Mouse (Mus musculus) CH12.LX (cell line): ENCODE measurements around the gene Prkcsh. TPM values are rescaled to one million over a fixed set of nuclear protein-coding genes. Genes with fewer than 3 reads are reported as not detected.

ENCODE experiments used
- DNase-seq: peaks from one replicate; pipeline ENCODE4 v3.0.0-alpha.2; 2013; ENCODE audit errors: extremely low read depth
- H3K27ac ChIP-seq: 2 replicates; pipeline ENCODE4 v1.5.1; 2012; ENCODE audit warnings: low read depth, mild to moderate bottlenecking, control low read depth, moderate library complexity; ENCODE audit not compliant: insufficient read depth
- H3K27me3 ChIP-seq: replicated peaks from 2 replicates; pipeline ENCODE3; 2012; ENCODE audit warnings: inconsistent platforms
- H3K36me3 ChIP-seq, 2 experiments: replicated peaks in 1 of 2; 2 replicates each; pipeline versions ENCODE3 to v1.6.1; 2012; ENCODE audit warnings: inconsistent platforms in 1 of 2, low read length in 1 of 2, mild to moderate bottlenecking in 1 of 2, mixed read lengths in 1 of 2, moderate library complexity in 1 of 2; ENCODE audit not compliant: control insufficient read depth in 1 of 2, insufficient read depth in 1 of 2
- H3K4me1 ChIP-seq, 2 experiments: 2 replicates each; pipeline ENCODE4 v1.6.1; 2012; ENCODE audit warnings: inconsistent platforms in 1 of 2, moderate library complexity in 1 of 2; ENCODE audit not compliant: insufficient read depth in 2 of 2, control insufficient read depth in 1 of 2
- H3K4me2 ChIP-seq: 2 replicates; pipeline ENCODE4 v1.6.1; 2012; ENCODE audit warnings: low read depth, mild to moderate bottlenecking, control low read depth; ENCODE audit not compliant: poor library complexity, insufficient read depth, severe bottlenecking
- H3K4me3 ChIP-seq, 3 experiments: fragments of 150-350 bp in 1 of 3; sonication (generic) in 1 of 3; replicated peaks in 1 of 3; 2 replicates each; pipeline versions ENCODE3 to v1.5.1; 2011 to 2012; ENCODE audit warnings: low read depth in 2 of 3, low read length in 2 of 3, mild to moderate bottlenecking in 2 of 3, moderate library complexity in 2 of 3, control low read depth in 1 of 3, improper control_type of control experiment in 1 of 3, inconsistent platforms in 1 of 3, mixed read lengths in 1 of 3; ENCODE audit not compliant: poor library complexity in 1 of 3
- H3K79me2 ChIP-seq: replicated peaks from 2 replicates; pipeline ENCODE4 v1.6.1; 2012; ENCODE audit warnings: mild to moderate bottlenecking, moderate library complexity; ENCODE audit not compliant: control insufficient read depth, poor library complexity, insufficient read depth, severe bottlenecking; ENCODE audit errors: extremely low read depth
- H3K9ac ChIP-seq: 2 replicates; pipeline ENCODE4 v1.6.1; 2012; ENCODE audit warnings: low read depth, mild to moderate bottlenecking, control low read depth, moderate library complexity; ENCODE audit not compliant: insufficient read depth
- H3K9me3 ChIP-seq: replicated peaks from 2 replicates; pipeline ENCODE3; 2012; ENCODE audit warnings: low read length, inconsistent platforms, mixed read lengths
- BHLHE40 ChIP-seq: IDR thresholded peaks from 2 replicates; pipeline ENCODE4 v1.6.1; 2011; ENCODE audit warnings: mild to moderate bottlenecking, low read depth, low read length, improper control_type of control experiment
- E2F4 ChIP-seq: IDR thresholded peaks from 2 replicates; pipeline ENCODE4 v1.6.1; 2011; ENCODE audit warnings: low read depth, low read length, improper control_type of control experiment; ENCODE audit not compliant: insufficient replicate concordance
- EP300 ChIP-seq: IDR thresholded peaks from 2 replicates; pipeline ENCODE4 v1.6.1; 2011; ENCODE audit warnings: low read length, improper control_type of control experiment
- ETS1 ChIP-seq: conservative IDR thresholded peaks from 2 replicates; pipeline ENCODE4 v1.6.1; 2012; ENCODE audit warnings: low read depth, mild to moderate bottlenecking, inconsistent platforms, low read length, improper control_type of control experiment, moderate library complexity
- IRF4 ChIP-seq: IDR thresholded peaks from 2 replicates; pipeline ENCODE4 v1.6.1; 2014; ENCODE audit warnings: low read depth, mild to moderate bottlenecking, inconsistent platforms, low read length, improper control_type of control experiment
- KAT2A ChIP-seq: IDR thresholded peaks from 2 replicates; pipeline ENCODE4 v1.6.1; 2012; ENCODE audit warnings: low read length, improper control_type of control experiment, inconsistent platforms; ENCODE audit not compliant: insufficient replicate concordance
- MEF2A ChIP-seq: IDR thresholded peaks from 2 replicates; pipeline ENCODE4 v1.6.1; 2014; ENCODE audit warnings: low read depth, mild to moderate bottlenecking, inconsistent platforms, low read length, improper control_type of control experiment, borderline replicate concordance
- MXI1 ChIP-seq: IDR thresholded peaks from 2 replicates; pipeline ENCODE4 v1.6.1; 2011; ENCODE audit warnings: mild to moderate bottlenecking, low read depth, low read length, improper control_type of control experiment
- MYC ChIP-seq: IDR thresholded peaks from 2 replicates; pipeline ENCODE4 v1.6.1; 2011; ENCODE audit warnings: low read depth, mild to moderate bottlenecking, improper control_type of control experiment, low read length
- NELFE ChIP-seq: IDR thresholded peaks from 2 replicates; pipeline ENCODE4 v1.6.1; 2011; ENCODE audit warnings: low read depth, low read length, improper control_type of control experiment
- NRF1 ChIP-seq: IDR thresholded peaks from 2 replicates; pipeline ENCODE4 v1.6.1; 2014; ENCODE audit warnings: low read depth, mild to moderate bottlenecking, inconsistent platforms, low read length, improper control_type of control experiment, moderate library complexity
- PAX5 ChIP-seq: IDR thresholded peaks from 2 replicates; pipeline ENCODE4 v1.6.1; 2012; ENCODE audit warnings: low read length, inconsistent platforms, mixed read lengths
- POLR2AphosphoS2 ChIP-seq: IDR thresholded peaks from 2 replicates; pipeline ENCODE4 v1.6.1; 2011; ENCODE audit warnings: low read depth, low read length, improper control_type of control experiment
- SMC3 ChIP-seq: IDR thresholded peaks from 2 replicates; pipeline ENCODE4 v1.6.1; 2011; ENCODE audit warnings: low read depth, low read length, improper control_type of control experiment
- TBP ChIP-seq: conservative IDR thresholded peaks from 2 replicates; pipeline ENCODE4 v1.6.1; 2011; ENCODE audit warnings: low read depth, low read length, improper control_type of control experiment
- TCF12 ChIP-seq: IDR thresholded peaks from 2 replicates; pipeline ENCODE4 v1.6.1; 2014; ENCODE audit warnings: low read depth, mild to moderate bottlenecking, inconsistent platforms, low read length, improper control_type of control experiment
- ZC3H11A ChIP-seq: IDR thresholded peaks from 2 replicates; pipeline ENCODE4 v1.6.1; 2012; ENCODE audit warnings: low read depth, mild to moderate bottlenecking, inconsistent platforms, low read length, improper control_type of control experiment
- ZKSCAN1 ChIP-seq: IDR thresholded peaks from 2 replicates; pipeline ENCODE4 v1.6.1; 2012; ENCODE audit warnings: low read depth, inconsistent platforms, low read length, improper control_type of control experiment, borderline replicate concordance
- dilution Hi-C: fragments of 300-500 bp; cut with MboI; formaldehyde crosslinking; loops from 2 replicates; pipeline ENCODE4 v1.14.3; 2020; ENCODE audit warnings: low sequenced_read_pairs; ENCODE audit not compliant: extremely low pct_unique_long_range_greater_than_20kb, extremely low pct_ligation_motif_present
- in situ Hi-C: fragments of 300-500 bp; cut with MboI; formaldehyde crosslinking; loops from 3 replicates; pipeline ENCODE4 v1.14.3; 2019; ENCODE audit warnings: low sequenced_read_pairs, low pct_ligation_motif_present, low pct_unique_long_range_greater_than_20kb, mixed read lengths
- polyA plus RNA-seq: library from polyadenylated mRNA; unstranded; fragments of >175 nt; gene quantifications from 2 replicates; pipeline ENCODE4 v1.2.1, GENCODE M21; 2012; ENCODE audit warnings: low read depth; ENCODE audit not compliant: insufficient read length
- total RNA-seq, 2 experiments: library from RNA; depleted of rRNA; stranded (reverse); fragments of 300-350 nt in 1 of 2; fragments of >200 nt in 1 of 2; gene quantifications; 2 replicates each; pipeline ENCODE4 v1.2.3; 2012 to 2014

The Prkcsh gene
- total and polyA plus RNA-seq, 3 experiments: 72.1 to 160 (median 148) TPM

GRCm38 (mm10) chr9:22028467-22028866, 25.9 kb downstream of the Prkcsh start:
- H3K9ac ChIP-seq: no peak overlapping the region
- no peaks in the 10 kb centered on the region for H3K79me2 ChIP-seq
- in situ Hi-C loops (no loop called here), dilution Hi-C loops (no loop called here)
- no peak overlapping the region for H3K4me3 ChIP-seq
- no peak for DNase-seq
- peaks cover 14% of the 10 kb centered on the region for H3K27me3 ChIP-seq
- no peaks in the 10 kb centered on the region for H3K36me3 ChIP-seq
- no peak overlapping the region for H3K27ac ChIP-seq
- H3K4me1 ChIP-seq: 0 out of 4 replicates have a peak, but pooled peaks cover 0 to 2% of the 10 kb centered on the region in 2 experiments
- H3K9me3 ChIP-seq: no peaks in the 10 kb centered on the region
- H3K4me2 ChIP-seq: no peak overlapping the region
- TF ChIP-seq SMC3 (no peak), POLR2AphosphoS2 (no peak), TBP (no peak), ZKSCAN1 (no peak), BHLHE40 (no peak), IRF4 (no peak), ETS1 (no peak), NRF1 (no peak), TCF12 (no peak), MEF2A (no peak), NELFE (no peak), E2F4 (no peak), MYC (no peak), PAX5 (no peak), ZC3H11A (no peak), KAT2A (no peak), EP300 (no peak), MXI1 (no peak)

GRCm38 (mm10) chr9:22030386-22030785, 27.8 kb downstream of the Prkcsh start:
- in situ Hi-C loops: no loop called here
- no peak for DNase-seq
- Histone ChIP-seq H3K4me3 (no peak overlapping the region), H3K4me1 (peaks cover 2 to 3% of the 10 kb centered on the region in 2 experiments; a peak in 1 of 4 replicates), H3K27ac (no peak overlapping the region), H3K27me3 (peaks cover 9% of the 10 kb centered on the region), H3K9ac (no peak overlapping the region), H3K9me3 (no peaks in the 10 kb centered on the region), H3K36me3 (no peaks in the 10 kb centered on the region), H3K4me2 (no peak overlapping the region), H3K79me2 (no peaks in the 10 kb centered on the region)
- dilution Hi-C loops: no loop called here
- TF ChIP-seq MYC (no peak), KAT2A (no peak), BHLHE40 (no peak)
